Mouse (Mus musculus) kidney, embryonic 14.5 days (tissue): ENCODE measurements at regions not wholly inside any gene's neighbourhood (a gene's known extent, or its start where the extent isn't known, plus 50 kb on each side); places are given as distances from the start of the nearest gene placed in this dataset.

ENCODE experiments used
- ATAC-seq: fragments of 200-750 bp; cut with Nextera tagmentation; 2 replicates; pipeline ENCODE4 v1.8.0; 2017; ENCODE audit warnings: moderate number of reproducible peaks, mild to moderate bottlenecking, moderate TSS enrichment, moderate library complexity; ENCODE audit not compliant: low FRiP score, low TSS enrichment
- H3K27ac ChIP-seq: fragments of 300-500 bp; sonication (generic); 2 replicates; pipeline ENCODE4 v1.5.1; 2014; ENCODE audit warnings: low read depth, mild to moderate bottlenecking, low read length, moderate library complexity, mixed read lengths
- H3K27me3 ChIP-seq: fragments of 300-500 bp; sonication (generic); 2 replicates; pipeline ENCODE4 v1.6.1; 2014; ENCODE audit warnings: mild to moderate bottlenecking, low read length; ENCODE audit not compliant: control insufficient read depth, insufficient read depth
- H3K36me3 ChIP-seq: fragments of 300-500 bp; sonication (generic); 2 replicates; pipeline ENCODE4 v1.6.1; 2014; ENCODE audit warnings: low read length, mixed read lengths; ENCODE audit not compliant: control insufficient read depth, insufficient read depth
- H3K4me1 ChIP-seq: fragments of 300-500 bp; sonication (generic); 2 replicates; pipeline ENCODE4 v1.6.1; 2014; ENCODE audit warnings: low read length, mixed read lengths; ENCODE audit not compliant: control insufficient read depth, insufficient read depth
- H3K4me2 ChIP-seq: fragments of 300-500 bp; sonication (generic); replicated peaks from 2 replicates; pipeline ENCODE4 v1.6.1; 2014; ENCODE audit warnings: low read depth, mild to moderate bottlenecking, low read length
- H3K4me3 ChIP-seq: fragments of 300-500 bp; sonication (generic); 2 replicates; pipeline ENCODE4 v1.5.1; 2014; ENCODE audit warnings: mild to moderate bottlenecking, low read length
- H3K9ac ChIP-seq: fragments of 300-500 bp; sonication (generic); 2 replicates; pipeline ENCODE4 v1.6.1; 2014; ENCODE audit warnings: low read depth, mild to moderate bottlenecking, low read length, moderate library complexity
- H3K9me3 ChIP-seq: fragments of 300-500 bp; sonication (generic); 2 replicates; pipeline ENCODE4 v1.6.1; 2016; ENCODE audit warnings: low read length; ENCODE audit not compliant: control insufficient read depth
- WGBS: fragments of 180-500 bp; shearing (Covaris S2); extraction: QIAGEN DNeasy Blood & Tissue Kit; methylation state at CpG from one replicate; pipeline ENCODE4 v1.1.7; 2014; 5-methylcytosine and 5-hydroxymethylcytosine counted together

- Histone ChIP-seq H3K9ac (no peak overlapping the region), H3K4me3 (no peak overlapping the region), H3K36me3 (no peaks in the 10 kb centered on the region), H3K9me3 (no peaks in the 10 kb centered on the region), H3K27me3 (no peaks in the 10 kb centered on the region), H3K27ac (no peak overlapping the region), H3K4me2 (no peak overlapping the region), H3K4me1 (no peaks in the 10 kb centered on the region)
- ATAC-seq = no peak
- 66% methylated on average over 9 of the region's 9 CpGs for WGBS
These were observed 181.0 kb upstream of the Gli2 start for GRCm38 (mm10) chr1:119234449-119234848.

DNA sequence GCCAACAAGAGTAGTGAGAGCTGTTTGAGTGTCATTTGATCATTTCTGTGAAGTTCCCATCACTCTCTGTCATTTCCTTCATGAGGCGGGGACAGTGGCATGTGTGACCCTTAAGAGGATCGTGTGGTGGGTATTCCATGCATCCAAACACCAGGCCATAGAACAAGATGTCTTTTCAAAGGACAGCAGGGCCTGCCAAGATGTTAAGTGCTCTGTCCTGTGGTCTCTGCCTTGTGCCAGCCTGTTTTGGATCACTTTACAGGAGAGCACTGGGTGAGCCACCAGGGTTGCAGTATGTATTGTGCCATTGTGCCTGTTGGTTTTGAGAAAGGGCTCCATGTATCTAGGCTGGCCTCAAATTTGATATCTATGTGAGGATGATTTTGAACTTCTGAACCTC lies 173.6 kb upstream of the Gli2 start:
- no peak for ATAC-seq
- Histone ChIP-seq H3K27me3 (no peaks in the 10 kb centered on the region), H3K9ac (no peak overlapping the region), H3K9me3 (no peaks in the 10 kb centered on the region), H3K4me3 (no peak overlapping the region), H3K27ac (no peak overlapping the region), H3K4me2 (no peak overlapping the region), H3K4me1 (no peaks in the 10 kb centered on the region), H3K36me3 (no peaks in the 10 kb centered on the region)
- WGBS = 76% methylated on average over 2 of the region's 2 CpGs

- Histone ChIP-seq H3K4me3 (no peak overlapping the region), H3K4me1 (no peaks in the 10 kb centered on the region), H3K27me3 (no peaks in the 10 kb centered on the region), H3K4me2 (no peak overlapping the region), H3K9ac (no peak overlapping the region), H3K27ac (no peak overlapping the region), H3K36me3 (no peaks in the 10 kb centered on the region), H3K9me3 (no peaks in the 10 kb centered on the region)
- WGBS = 91% methylated on average over 8 of the region's 8 CpGs
- no peak for ATAC-seq
These were observed 170.5 kb upstream of the Gli2 start for GRCm38 (mm10) chr1:119223876-119224275.

- H3K4me2 ChIP-seq = no peak overlapping the region
- H3K4me3 ChIP-seq = no peak overlapping the region
- H3K27me3 ChIP-seq = no peaks in the 10 kb centered on the region
- H3K4me1 ChIP-seq = no peaks in the 10 kb centered on the region
- H3K36me3 ChIP-seq = no peaks in the 10 kb centered on the region
- no peak overlapping the region for H3K27ac ChIP-seq
- H3K9ac ChIP-seq = no peak overlapping the region
- 87% methylated on average over 6 of the region's 6 CpGs for WGBS
- ATAC-seq = no peak
- no peaks in the 10 kb centered on the region for H3K9me3 ChIP-seq
These were observed 168.5 kb upstream of the Gli2 start for GRCm38 (mm10) chr1:119221901-119222300.

DNA sequence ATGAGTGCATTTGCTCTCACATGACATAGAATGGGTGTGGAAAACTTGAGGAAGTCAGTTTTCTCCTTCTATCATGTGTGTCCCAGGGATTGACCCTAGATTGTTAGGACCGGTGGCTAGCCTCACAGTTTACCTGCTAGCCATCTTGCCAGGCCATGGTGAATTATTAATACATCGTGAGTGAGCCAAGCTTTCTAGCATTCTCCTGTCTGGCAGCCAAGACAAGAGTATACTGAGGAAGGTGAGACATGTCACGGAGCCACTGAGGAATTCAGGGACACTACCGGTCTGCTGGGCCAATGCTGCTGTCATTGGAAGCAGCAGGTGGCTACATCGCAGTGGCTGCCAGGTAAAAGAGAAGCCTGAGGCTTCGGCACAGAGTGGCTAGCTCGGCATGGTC lies 167.6 kb upstream of the Gli2 start:
- Histone ChIP-seq H3K4me1 (no peaks in the 10 kb centered on the region), H3K27ac (no peak overlapping the region), H3K4me3 (no peak overlapping the region), H3K36me3 (no peaks in the 10 kb centered on the region), H3K27me3 (no peaks in the 10 kb centered on the region), H3K4me2 (no peak overlapping the region), H3K9me3 (no peaks in the 10 kb centered on the region), H3K9ac (no peak overlapping the region)
- WGBS = 78% methylated on average over 7 of the region's 7 CpGs
- ATAC-seq = no peak

DNA sequence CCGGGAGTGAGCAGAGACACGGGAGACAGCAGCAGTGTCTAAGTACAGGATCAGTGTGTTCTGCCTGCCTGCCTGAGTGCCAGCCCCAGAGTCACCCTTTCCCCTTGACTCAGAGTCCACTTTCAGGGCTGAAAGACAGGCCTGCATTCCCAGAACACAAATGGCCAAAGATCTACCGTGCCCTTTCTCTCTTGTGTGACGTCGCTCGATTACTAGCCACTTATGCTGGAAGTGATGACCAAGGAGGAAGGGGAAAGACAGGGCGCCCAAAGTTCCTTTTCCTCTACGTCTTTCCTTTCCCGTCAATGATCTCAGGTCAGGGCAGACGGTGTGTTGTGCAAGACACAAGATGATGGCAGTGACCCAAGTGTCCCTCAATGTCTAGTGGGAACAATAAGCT lies 166.4 kb upstream of the Gli2 start:
- Histone ChIP-seq H3K4me2 (no peak overlapping the region), H3K4me1 (no peaks in the 10 kb centered on the region), H3K27ac (no peak overlapping the region), H3K36me3 (no peaks in the 10 kb centered on the region), H3K9ac (no peak overlapping the region), H3K9me3 (no peaks in the 10 kb centered on the region), H3K4me3 (no peak overlapping the region), H3K27me3 (no peaks in the 10 kb centered on the region)
- WGBS = 82% methylated on average over 10 of the region's 10 CpGs
- no peak for ATAC-seq

DNA sequence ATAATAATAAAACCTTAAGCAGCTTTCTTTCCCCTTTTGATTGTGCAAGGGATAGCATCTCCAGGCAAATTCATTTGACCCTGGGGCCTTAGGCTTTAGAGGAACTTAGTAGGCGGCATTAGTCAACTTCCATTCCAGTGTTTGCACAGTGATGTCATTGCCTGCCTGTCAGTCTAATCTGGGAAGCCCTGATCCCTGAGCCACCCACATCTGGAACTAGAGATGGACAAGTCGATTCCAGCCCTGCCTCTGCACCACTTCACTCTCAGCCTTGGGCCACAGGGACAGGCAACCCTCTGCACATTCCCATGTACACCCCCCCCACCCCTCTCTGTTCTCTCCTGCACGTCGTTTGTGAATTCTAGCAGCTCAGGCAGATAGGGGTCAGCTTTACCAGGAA lies 164.0 kb upstream of the Gli2 start:
- no peak for ATAC-seq
- Histone ChIP-seq H3K27ac (no peak overlapping the region), H3K27me3 (no peaks in the 10 kb centered on the region), H3K4me1 (no peaks in the 10 kb centered on the region), H3K4me3 (no peak overlapping the region), H3K9me3 (no peaks in the 10 kb centered on the region), H3K36me3 (no peaks in the 10 kb centered on the region), H3K9ac (no peak overlapping the region), H3K4me2 (no peak overlapping the region)
- WGBS = 44% methylated on average over 4 of the region's 4 CpGs

GRCm38 (mm10) chr1:119209607-119210007 lies 156.2 kb upstream of the Gli2 start:
- 50% methylated on average over 7 of the region's 7 CpGs for WGBS
- no peak for ATAC-seq
- H3K4me3 ChIP-seq = no peak overlapping the region
- H3K9ac ChIP-seq = no peak overlapping the region
- H3K9me3 ChIP-seq = no peaks in the 10 kb centered on the region
- no peaks in the 10 kb centered on the region for H3K36me3 ChIP-seq
- no peaks in the 10 kb centered on the region for H3K4me1 ChIP-seq
- no peak overlapping the region for H3K4me2 ChIP-seq
- no peaks in the 10 kb centered on the region for H3K27me3 ChIP-seq
- no peak overlapping the region for H3K27ac ChIP-seq

DNA sequence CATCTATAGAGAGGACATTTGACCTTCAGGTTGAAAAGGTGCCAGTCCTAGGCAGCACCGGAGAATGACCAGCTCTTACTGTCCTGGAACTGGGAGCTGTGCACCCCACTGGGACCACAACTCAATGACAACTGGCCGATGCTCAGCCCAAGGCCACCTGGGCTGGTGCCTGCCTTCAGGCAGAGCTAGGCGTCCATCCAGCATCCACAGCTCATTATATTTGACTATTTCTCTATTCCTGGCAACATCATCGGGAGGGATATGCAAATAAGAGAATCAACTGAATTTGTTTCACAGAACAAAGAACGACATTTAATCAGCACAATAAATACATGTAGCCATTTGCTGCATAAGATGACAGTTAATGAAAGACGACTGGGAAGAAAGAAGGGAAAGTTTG lies 149.0 kb upstream of the Gli2 start:
- no peaks in the 10 kb centered on the region for H3K9me3 ChIP-seq

GRCm38 (mm10) chr1:119197415-119197700 lies 143.9 kb upstream of the Gli2 start:
- Histone ChIP-seq H3K36me3 (no peaks in the 10 kb centered on the region), H3K27ac (no peak overlapping the region), H3K27me3 (no peaks in the 10 kb centered on the region), H3K4me3 (no peak overlapping the region), H3K4me2 (no peak overlapping the region), H3K4me1 (0 out of 2 replicates have a peak, but pooled peaks cover 4% of the 10 kb centered on the region), H3K9me3 (no peaks in the 10 kb centered on the region), H3K9ac (no peak overlapping the region)
- 47% methylated on average over 7 of the region's 7 CpGs for WGBS
- no peak; the same call in 1 of the 2 replicates for ATAC-seq

More for the DNA sequence above, 149.0 kb upstream of the Gli2 start:
- Histone ChIP-seq H3K27me3 (no peaks in the 10 kb centered on the region), H3K27ac (no peak overlapping the region), H3K36me3 (no peaks in the 10 kb centered on the region), H3K4me1 (0 out of 2 replicates have a peak, but pooled peaks cover 2% of the 10 kb centered on the region), H3K9ac (no peak overlapping the region), H3K4me3 (no peak overlapping the region), H3K4me2 (no peak overlapping the region)
- WGBS = 84% methylated on average over 6 of the region's 6 CpGs
- no peak for ATAC-seq
